Mouse (Mus musculus) lung, postnatal 10 days (tissue): Measurements from ENCODE around the gene Tbx3.

Source experiments
- DNase-seq: peaks from one replicate; pipeline ENCODE4 v3.0.0; 2021

The Tbx3 gene

DNA sequence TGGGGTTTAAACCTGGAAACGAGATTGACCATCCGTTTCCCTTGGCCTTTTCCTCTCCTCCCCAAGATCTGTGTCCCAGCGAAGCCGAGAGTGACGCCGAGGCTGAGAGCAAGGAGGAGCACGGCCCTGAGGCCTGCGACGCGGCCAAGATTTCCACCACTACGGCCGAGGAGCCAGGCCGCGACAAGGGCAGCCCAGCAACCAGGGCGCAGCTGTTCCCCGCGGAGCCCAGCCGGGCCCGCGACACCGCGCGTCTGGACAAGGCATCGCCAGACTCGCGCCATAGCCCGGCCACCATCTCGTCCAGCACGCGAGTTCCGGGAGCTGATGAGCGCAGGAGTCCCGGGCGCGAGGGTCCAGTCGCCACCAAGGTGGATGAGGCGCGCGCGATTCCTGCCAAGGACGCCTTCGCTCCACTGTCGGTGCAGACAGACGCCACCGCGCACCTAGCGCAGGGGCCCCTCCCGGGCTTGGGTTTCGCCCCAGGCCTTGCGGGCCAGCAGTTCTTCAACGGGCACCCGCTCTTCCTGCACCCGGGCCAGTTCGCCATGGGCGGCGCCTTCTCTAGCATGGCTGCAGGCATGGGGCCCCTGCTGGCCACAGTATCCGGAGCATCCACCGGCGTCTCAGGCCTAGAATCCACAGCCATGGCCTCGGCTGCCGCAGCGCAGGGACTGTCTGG lies 10.0 kb downstream of the Tbx3 start:
- DNase-seq = peak; percentile 61

DNA sequence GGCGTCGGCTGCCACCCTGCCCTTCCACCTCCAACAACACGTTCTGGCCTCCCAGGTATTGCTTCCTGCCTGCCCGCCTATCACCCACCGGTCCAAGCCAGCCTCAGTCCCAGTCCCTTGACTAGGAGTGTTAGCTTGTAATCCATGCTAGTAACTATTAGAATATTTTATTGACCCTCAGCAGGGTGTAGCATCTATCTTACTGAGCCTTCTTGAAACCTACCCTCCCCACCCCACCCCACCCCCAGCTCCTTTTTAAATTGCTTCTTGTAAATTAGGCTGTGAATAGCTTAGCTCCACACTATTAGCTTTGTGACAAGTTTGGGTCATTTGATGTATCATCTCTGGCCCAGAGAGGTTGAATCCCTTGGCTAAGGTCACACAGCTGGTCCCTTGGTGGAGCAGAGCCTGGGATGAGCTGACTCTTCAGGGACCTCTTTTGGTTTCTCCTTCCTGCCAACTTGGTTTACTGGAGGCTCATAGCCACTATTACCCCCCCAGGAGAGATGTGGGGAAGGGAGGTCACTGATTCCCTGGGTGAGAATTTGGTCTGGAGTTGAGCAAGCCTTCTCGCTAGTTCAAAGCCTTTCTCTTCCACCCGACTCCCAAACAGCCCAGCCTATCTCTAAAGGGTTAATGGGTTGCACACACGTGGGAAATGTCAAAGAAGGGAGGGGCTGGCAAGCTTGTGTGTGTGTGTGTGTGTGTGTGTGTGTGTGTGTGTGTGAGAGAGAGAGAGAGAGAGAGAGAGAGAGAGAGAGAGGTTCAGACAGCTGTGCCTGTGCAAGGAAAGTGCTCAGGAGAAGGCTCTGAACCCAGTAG lies 10.8 kb downstream of the Tbx3 start:
- peak; percentile 47 for DNase-seq

DNA sequence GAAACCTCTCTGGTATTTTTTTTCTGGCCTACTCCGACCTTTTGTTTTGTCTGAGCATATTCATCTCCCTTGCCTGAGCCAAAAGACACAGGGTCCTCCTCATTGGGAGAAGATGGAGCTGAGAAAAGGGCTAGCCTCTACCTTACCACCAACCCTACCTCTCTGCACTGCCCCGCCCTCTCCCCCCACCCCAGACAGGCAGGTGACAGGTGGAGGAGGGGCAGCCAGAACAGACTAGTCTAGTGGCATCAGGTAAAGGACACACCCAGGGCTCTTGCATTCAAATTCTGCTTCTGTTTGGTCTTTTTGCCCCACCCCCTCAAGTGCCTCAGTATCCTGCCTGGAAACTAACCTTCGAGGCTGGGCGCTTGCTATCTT lies 11.4 kb downstream of the Tbx3 start:
- DNase-seq = no peak

DNA sequence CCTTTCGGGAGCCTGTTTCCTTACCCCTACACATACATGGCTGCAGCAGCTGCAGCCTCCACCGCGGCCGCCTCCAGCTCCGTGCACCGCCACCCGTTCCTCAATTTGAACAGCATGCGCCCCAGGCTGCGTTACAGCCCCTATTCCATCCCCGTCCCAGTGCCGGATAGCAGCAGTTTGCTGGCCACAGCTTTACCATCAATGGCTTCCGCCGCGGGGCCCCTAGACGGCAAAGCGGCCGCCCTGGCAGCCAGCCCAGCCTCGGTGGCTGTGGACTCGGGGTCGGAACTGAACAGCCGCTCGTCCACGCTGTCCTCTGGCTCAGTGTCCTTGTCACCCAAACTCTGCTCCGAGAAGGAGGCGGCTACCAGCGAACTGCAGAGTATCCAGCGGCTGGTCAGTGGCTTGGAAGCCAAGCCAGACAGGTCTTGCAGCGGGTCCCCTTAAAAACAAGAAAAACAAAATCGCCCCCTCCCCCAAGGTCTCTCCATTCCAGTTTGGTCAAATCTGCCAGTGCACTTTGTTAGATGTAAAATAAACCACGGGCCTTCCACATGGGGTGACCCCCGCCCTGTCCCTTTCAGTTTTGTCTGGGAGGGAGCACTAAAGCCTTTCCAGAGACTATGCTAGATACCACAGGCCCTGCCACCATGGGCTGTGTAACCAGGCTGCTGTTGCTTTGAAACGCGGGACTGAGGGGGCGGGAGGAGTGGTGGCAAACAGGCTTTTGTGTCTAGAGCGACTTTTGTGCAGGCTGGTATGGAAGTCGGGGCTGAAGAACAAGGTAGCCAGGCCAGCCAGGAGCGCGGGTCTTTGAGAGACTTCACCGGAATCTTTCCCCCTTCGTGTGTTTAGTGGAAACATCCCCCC lies 12.4 kb downstream of the Tbx3 start:
- peak; percentile 74 for DNase-seq

DNA sequence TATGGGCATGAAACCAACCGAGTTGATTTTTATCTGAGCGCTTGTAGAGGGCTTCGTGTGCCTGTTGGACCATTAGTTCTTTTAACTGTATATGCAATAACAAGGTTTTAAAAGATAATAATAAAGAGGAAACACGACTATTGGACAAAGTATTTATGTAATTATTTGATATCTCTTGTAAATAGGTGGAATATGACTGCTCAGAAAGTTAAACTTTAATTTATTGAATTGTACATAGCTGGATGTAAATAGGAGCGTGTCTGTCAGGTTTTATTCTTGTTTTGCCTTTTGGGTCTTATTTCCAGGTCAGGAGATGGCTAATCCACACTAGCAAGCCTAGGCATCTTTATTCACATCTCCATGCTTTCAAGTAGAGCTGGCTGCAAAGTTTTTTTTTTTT lies 13.4 kb downstream of the Tbx3 start:
- DNase-seq = no peak

DNA sequence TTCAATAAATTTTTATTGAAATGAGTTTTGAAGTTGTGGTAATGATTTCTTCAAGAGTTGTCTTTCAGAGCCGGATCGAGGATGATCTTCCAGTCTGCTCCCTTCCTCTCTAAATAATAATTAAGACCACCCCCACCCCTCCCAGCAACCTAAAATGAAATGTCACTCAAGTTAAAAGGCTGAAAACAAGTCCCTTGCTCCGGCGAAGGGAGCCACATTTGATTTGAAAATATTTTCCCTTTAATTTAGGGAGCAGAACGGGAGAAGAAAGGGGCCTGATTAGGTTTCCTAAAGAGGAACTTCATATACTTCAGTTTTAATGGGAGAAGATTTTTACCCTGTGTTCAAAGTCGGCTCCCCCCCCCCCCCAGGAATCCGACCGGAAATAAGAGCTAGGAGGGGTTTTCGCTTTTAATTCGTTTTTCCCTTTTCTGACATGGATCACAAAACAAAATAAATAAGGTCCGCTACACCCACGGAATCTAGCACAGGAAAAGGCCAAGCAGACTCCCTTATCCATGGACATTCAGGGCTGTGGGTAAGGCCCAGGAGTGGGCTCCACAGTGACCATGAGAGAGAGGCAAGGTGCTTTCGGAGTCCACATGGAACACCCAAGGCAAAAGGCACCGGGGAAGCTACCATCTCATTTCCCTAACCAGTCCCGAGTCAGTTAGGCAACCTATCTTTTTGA lies 14.4 kb downstream of the Tbx3 start:
- DNase-seq = no peak

DNA sequence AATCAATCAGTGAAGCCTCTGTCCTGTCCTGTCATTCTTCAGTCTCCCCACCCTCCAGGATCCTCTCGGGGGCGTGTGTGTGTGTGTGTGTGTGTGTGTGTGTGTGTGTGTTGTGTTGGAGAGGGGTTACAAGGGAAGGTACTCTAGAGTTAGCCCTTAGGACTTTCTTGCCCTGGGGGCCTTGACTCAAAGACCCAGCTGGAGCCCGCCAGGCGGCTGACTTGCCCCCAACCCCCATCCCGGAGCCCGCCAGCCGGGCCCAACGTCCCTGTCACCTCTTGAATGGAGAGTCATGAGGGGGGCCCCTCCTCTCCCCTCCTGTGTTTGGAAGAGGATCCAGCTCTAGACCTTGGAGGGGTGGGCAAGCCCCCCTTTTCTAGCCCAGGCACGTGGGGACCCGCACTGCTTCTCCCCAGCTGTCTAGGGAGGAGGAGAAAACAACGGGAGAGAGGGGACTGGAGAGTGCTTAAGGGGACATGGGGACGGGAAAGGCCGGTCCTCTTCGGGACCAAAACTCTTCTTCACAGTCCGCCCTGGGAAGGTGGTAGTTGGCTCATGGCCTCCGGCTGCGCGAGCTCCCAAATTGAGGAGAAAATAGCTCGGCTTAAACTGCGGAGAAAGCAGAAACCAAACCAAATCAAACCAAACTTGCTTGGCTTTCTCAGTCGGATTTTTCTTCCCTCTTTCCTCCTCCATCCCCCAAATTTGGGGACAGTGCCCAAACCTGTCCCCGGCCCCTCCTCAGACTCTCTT lies 15.2 kb downstream of the Tbx3 start:
- peak; percentile 67 for DNase-seq

DNA sequence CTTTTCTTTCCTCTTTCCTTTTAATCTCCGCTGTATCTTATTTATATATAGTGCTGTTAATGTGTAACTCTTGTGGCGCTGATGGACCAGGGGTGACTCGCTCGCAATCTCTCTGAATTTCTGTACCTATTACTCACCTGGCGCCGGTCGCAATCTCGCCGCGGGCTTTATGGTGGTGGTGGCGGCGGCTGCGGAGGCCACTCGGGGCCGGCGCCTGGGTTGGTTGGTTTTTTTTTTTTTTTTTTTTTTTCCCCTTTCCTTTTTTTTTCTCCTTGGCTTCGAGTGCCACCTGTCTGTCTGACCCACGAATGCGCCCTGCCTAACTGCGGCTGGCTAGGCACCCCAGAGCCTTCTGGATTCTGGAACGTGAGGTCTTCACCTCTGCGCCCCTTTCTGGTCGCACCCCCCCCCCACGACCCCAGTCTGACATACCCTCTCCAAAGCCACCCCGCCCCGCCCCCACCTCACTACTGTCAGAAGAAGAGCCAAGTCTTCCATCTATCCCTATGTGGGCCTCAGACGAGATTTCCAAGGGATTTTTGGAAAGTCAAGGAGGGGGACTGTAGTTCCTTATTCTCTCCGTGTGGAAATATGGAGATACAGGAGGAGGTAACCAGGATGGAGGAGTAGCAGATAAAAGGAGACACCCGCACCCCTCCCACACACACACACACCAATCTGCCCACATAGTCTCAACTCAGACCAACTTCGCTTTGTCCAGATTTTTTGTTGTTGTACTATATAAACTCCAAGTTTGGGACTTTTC lies 15.9 kb downstream of the Tbx3 start:
- peak; percentile 64 for DNase-seq

DNA sequence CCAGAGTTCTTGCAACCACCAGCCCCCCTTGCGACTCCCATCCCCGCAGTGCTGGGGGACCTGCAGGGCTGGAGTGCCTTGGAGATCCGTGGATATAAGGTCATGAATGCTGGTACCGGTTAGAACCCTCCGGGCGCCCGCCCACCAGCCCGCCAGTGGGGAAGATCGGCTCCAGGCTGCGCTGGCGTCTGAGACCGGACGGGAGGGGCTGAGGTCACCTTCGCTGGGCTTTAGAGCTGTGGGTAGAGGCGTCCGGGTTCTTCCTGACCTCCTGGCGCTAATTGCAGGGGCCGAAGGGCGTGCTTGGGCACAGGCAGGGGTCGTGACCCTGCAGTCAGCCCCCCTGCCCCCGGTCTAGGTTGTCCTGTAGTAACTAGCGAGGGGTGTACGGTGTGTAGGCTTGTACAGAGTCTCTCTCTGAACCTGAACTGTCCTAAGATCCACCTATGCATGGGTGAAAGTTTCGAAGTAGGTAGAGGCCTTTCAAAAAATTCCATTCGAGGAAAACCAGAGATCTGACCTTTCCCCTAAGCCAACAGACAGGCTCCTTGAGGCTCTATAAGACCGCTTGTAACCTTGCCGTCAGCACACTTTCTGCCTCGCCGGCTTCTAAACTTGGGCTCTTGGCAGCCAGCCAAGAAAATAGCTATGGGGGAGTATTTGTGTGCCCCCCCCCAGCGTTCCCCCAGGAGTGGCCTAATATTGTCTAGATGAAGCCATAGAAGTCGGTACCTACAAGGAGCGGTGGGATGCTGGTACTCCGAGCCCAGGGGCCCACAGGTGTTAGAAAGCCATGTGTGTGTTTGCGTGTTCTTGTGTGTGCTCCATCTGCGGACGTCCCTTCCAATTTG lies 16.8 kb downstream of the Tbx3 start:
- peak; percentile 40 for DNase-seq

DNA sequence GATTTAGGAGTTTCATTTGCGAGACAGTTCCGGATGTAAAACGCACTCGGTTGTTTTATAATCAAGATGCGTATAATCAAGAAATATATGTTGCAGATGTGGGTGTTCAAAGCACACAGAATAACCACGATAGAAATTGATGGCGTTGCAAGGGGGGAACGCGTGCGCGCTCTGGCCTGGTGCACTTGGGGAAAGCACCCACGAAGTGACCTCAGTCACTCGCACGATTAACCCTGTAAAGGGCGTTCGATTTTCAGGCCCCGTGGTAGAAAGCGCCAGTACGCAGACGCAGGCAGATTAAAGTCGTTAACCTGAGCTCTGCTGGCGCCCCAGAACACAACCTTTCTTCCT lies 17.4 kb downstream of the Tbx3 start:
- DNase-seq = no peak

DNA sequence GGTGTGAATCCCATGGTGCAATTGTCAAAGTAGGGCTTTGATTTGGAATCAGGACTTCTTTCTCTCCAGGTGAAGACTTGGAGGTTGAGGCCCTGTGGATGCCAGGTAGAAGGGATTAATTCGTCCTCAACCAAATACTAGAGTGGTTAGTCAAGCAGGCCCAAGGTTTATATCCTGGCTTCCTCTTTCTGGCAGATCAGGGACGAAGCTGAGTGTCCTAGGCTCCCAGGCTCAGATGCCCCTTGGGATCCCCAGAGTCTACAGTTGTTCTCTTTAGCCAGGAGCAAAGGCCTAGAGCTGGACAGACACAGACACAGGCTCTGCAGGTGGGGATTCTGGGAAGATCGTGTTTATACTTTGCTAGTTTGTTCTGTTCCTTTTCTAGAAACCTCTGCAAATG lies 17.8 kb downstream of the Tbx3 start:
- DNase-seq = no peak

DNA sequence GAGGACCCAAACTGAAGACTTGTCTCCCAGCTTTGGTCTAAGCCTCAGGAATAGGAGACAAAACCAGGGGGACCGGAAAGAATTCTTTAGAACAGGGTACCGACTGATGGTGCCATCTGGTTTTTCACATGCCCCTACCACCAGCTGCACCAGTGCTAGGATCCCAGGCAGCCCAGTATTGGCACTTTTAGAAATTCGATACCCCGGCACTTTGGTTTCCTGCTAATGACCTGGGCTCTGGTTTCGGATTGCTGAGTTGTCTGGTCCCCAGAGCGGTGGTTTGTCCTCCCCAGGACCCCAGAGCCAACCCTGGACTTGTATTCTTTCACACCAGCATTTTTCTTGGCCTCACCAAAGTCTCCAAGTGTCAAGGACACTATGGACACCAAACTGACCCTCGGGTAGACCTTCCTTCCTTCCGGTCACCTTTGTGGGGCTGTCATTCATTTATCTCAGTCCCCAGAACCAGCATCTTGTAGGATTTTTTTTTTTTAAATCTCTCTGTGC lies 18.5 kb downstream of the Tbx3 start:
- DNase-seq = no peak

DNA sequence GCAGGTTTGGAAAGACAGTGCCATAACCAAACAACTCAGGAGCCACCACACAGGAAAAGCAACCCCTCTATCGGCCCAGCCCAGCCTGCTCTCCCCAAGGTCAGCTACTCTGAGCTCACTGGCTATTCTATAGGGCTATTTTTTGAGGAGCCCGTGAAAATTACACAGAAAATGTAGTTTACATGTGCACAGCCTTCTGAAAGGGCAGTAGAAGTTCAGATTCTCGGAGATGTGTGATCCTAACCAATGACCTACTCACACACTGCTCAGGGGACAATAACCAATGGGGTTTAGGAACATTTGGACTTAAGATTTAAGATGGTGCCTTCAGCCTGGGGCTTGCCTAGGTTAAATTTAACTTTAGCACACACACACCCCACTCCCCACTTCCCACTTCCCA lies 19.0 kb downstream of the Tbx3 start:
- DNase-seq = no peak

DNA sequence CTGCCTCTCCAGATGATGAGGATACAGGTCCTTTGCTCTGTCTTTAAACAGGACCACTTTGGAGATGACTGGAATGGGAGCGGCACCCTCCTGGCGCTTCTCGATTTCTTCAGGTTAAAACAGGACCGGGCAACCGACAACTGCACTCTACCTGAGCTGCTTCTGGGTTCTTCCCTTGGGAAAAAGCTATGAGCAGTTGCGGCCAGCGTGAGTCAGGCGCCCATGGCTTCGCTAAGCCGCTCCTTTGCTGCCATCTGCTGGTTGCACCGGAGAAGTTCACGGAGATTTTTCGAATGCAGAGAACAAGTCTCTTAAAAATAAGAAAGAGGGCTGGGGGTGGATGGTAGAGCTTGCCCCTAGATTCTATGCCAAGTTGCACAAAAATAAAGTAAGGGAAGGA lies 20.6 kb downstream of the Tbx3 start:
- DNase-seq = peak; percentile 85

DNA sequence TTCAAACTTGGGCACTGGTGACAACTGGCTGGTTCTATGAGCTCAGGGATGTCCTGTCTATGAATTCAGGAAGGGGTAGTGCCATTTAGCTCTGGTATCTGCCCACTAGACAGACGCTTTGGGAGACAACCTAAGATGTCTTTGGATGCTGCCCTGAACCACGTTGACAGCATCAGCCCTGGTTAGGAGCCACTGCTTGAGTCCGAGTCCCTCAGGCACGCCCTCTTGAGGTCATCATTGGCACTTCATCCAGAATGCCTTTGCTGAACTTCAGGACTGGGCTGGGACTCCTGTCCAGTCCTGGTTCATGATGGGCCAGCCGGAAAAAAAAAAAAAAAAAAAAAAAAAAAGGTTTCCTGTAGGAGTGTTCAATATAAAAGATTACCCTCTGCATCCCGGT lies 22.0 kb downstream of the Tbx3 start:
- no peak for DNase-seq

DNA sequence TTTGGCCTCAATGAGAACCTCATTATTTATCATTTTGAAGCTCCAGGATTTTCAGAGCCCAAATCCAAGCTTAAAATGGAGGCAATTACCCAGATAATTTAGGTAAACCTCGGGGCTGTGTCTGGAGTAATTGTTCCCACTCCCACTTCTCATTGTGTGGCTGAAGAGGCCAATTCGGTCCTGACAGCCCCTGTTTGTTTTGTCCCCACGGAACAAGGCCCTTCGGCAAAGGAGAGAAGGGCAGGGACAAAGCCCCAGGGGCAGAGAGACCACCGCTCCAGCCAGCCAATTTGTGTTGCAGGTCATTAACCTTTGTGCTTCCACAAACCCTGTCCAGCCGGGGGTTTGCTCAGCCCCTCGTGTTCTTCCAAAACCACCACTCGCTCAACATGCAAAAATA lies 24.4 kb downstream of the Tbx3 start:
- no peak for DNase-seq

DNA sequence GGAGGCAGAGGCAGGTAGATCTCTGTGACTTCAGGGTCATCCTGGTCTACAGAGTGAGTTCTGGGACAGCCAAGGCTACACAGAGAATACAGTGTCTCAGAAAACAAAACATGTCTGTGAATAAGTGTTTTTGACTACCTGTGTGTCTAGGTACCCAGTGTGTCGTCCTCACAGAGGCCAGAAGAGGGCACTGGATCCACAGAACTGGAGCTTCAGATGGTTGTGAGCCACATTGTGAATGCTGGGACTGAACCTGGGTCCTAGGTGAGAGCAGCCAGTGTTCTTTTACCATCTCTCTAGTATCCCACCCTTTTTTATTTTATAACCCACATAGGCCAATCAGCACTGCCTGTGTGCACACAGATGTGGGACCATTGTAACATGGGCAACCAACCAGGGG lies 32.6 kb downstream of the Tbx3 start:
- DNase-seq = no peak

DNA sequence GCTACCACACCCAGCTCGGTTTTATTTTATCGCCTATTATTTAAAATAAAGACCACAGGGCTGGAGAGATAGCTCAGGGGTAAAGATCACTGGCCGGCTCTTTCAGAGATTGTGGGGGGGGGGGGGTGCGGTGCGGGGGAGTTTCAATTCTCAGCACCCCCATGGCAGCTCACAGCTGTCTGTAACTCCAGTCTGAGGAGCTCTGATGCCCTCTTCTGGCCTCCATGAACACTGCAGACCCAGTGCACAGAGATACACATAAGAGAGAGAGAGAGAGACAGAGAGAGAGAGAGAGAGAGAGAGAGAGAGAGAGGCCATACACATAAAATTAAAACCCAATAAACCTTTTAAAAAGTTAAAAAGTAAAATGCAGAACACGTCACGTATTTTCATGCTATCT lies 34.4 kb downstream of the Tbx3 start:
- no peak for DNase-seq

DNA sequence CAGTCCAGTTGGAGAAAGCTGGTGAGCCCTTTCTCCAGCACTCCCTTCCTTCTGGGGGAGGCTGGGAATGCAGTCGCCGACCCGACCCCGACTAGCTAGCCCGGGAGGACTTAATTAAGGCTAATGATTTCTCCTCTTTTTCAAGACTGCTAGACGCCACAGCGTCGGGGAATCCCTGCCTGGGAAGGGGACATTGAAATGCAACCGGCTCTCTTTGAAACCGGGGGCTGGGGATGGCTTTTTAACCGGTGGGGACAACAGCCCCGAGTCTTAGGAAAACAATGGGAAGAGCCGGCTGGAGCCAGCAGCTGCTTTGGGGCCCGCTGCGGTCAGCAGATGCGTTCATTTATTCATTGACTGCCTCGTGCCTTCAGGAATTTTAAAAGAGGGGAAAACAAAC lies 36.0 kb downstream of the Tbx3 start:
- DNase-seq = no peak

DNA sequence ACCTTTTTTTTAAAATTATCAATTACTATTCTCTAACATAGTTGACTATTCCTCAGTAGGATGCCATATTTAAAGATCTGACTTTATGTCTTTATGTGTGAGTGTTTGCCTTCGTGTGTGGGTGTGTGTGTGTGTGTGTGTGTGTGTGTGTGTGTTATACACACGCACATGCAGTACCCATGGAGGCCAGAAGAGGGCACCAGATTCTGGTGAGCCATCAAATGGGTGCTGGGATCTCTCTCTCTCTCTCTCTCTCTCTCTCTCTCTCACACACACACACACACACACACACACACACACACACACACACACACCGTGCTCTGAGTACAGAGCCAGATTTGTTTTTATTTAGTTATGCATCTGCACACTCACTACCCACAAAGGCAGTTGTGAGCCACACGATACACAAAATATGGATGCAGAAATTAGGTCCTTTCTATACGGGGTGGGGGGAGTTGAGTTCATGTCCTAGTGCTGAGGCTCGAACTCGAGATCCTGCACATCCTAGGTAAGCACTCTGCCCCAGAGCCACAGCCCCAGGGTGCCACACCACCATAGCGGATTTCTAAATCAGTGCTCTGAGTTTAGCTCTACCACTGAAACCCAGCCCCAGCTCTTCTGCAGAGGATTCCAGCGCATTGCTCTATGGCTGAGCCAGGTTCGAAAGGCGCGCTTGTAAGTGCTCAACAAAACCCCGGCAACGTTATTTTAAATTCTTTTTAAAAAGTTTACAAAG lies 38.5 kb downstream of the Tbx3 start:
- DNase-seq = no peak
